Mouse (Mus musculus) liver, postnatal 0 days (tissue): ENCODE data around the gene Serpina1f. TPM values are rescaled to one million over a fixed set of nuclear protein-coding genes. Genes with fewer than 3 reads are reported as not detected.
"Not testable (repeated sequence)": the region's sequence is repeated elsewhere in the genome, so short reads cannot be mapped to it uniquely, and the experiment has no call there.

Source experiments
- ATAC-seq: fragments of 200-750 bp; cut with Nextera tagmentation; 2 replicates; pipeline ENCODE4 v1.8.0; 2017; ENCODE audit warnings: mild to moderate bottlenecking, moderate library complexity
- DNase-seq: peaks from one replicate; pipeline ENCODE4 v3.0.0-alpha.2; 2016
- H3K27ac ChIP-seq: fragments of 300-500 bp; sonication (generic); 2 replicates; pipeline ENCODE4 v1.5.1; 2014; ENCODE audit warnings: antibody characterized with exemption, moderate library complexity, mild to moderate bottlenecking, low read depth
- H3K27me3 ChIP-seq: fragments of 300-500 bp; sonication (generic); 2 replicates; pipeline ENCODE4 v1.6.1; 2014; ENCODE audit warnings: low read length, control low read depth, mixed read lengths; ENCODE audit not compliant: insufficient read depth
- H3K36me3 ChIP-seq: fragments of 300-500 bp; sonication (generic); replicated peaks from 2 replicates; pipeline ENCODE4 v1.6.1; 2014; ENCODE audit warnings: mild to moderate bottlenecking, control low read depth, low read length, moderate library complexity, mixed read lengths; ENCODE audit not compliant: insufficient read depth
- H3K4me1 ChIP-seq: fragments of 300-500 bp; sonication (generic); 2 replicates; pipeline ENCODE4 v1.6.1; 2014; ENCODE audit warnings: antibody characterized with exemption, mild to moderate bottlenecking, control low read depth; ENCODE audit not compliant: insufficient read depth
- H3K4me2 ChIP-seq: fragments of 300-500 bp; sonication (generic); 2 replicates; pipeline ENCODE4 v1.6.1; 2014; ENCODE audit warnings: low read depth, mild to moderate bottlenecking, low read length, moderate library complexity, mixed read lengths
- H3K4me3 ChIP-seq: fragments of 300-500 bp; sonication (generic); 2 replicates; pipeline ENCODE4 v1.5.1; 2014; ENCODE audit warnings: low read depth, low read length
- H3K9ac ChIP-seq: fragments of 300-500 bp; sonication (generic); replicated peaks from 2 replicates; pipeline ENCODE4 v1.6.1; 2014; ENCODE audit warnings: mild to moderate bottlenecking, moderate library complexity
- H3K9me3 ChIP-seq: fragments of 300-500 bp; sonication (generic); 2 replicates; pipeline ENCODE4 v1.6.1; 2016; ENCODE audit warnings: mild to moderate bottlenecking, control low read depth, low read length, mixed read lengths
- CTCF ChIP-seq: sonication (generic); IDR thresholded peaks from 2 replicates; pipeline ENCODE4 v1.5.1; 2016; ENCODE audit warnings: antibody characterized with exemption, low read depth
- EP300 ChIP-seq: IDR thresholded peaks from 2 replicates; pipeline ENCODE4 v1.6.1; 2016; ENCODE audit warnings: antibody characterized with exemption, low read depth, mild to moderate bottlenecking
- WGBS: fragments of 180-500 bp; shearing (Covaris S2); extraction: QIAGEN DNeasy Blood & Tissue Kit; methylation state at CpG from one replicate; pipeline ENCODE4 v1.1.7; 2014; ENCODE audit not compliant: insufficient replicate concordance; 5-methylcytosine and 5-hydroxymethylcytosine counted together
- polyA plus RNA-seq: library from polyadenylated mRNA; unstranded; fragments of >200 nt; fragmentation: Nextera tagmentation; extraction: Ambion mirVana; gene quantifications from 2 replicates; pipeline ENCODE4 v1.2.1, GENCODE M21; 2015

Gene Serpina1f
- polyA plus RNA-seq, 1 experiment from 2014 or later = not detected

- no peak overlapping the region for H3K9ac ChIP-seq
- H3K36me3 ChIP-seq = no peaks in the 10 kb centered on the region
- no peak for DNase-seq
- no peaks in the 10 kb centered on the region for H3K4me1 ChIP-seq
- H3K27me3 ChIP-seq = no peaks in the 10 kb centered on the region
- no peak for TF ChIP-seq EP300
- TF ChIP-seq CTCF = no peak
- no peaks in the 10 kb centered on the region for H3K9me3 ChIP-seq
- H3K4me2 ChIP-seq = no peak overlapping the region
- no peak overlapping the region for H3K4me3 ChIP-seq
- H3K27ac ChIP-seq = no peak overlapping the region
- no peak for ATAC-seq
- 55% methylated on average over 3 of the region's 3 CpGs for WGBS
These were observed 23.8 kb downstream of the Serpina1f start for GRCm38 (mm10) chr12:103671483-103671882.

GRCm38 (mm10) chr12:103670964-103671363, 24.4 kb downstream of the Serpina1f start:
- 0 out of 2 replicates have a peak, but pooled peaks cover 3% of the 10 kb centered on the region for H3K9me3 ChIP-seq
- no peak overlapping the region for H3K9ac ChIP-seq
- H3K27ac ChIP-seq = no peak overlapping the region
- H3K4me2 ChIP-seq = no peak overlapping the region
- no peaks in the 10 kb centered on the region for H3K36me3 ChIP-seq
- ATAC-seq (no peak), DNase-seq (no peak)
- TF ChIP-seq EP300 = no peak
- no peak for TF ChIP-seq CTCF
- 36% methylated on average over 2 of the region's 2 CpGs for WGBS
- H3K4me3 ChIP-seq = no peak overlapping the region
- no peaks in the 10 kb centered on the region for H3K27me3 ChIP-seq
- H3K4me1 ChIP-seq = no peaks in the 10 kb centered on the region

GRCm38 (mm10) chr12:103670344-103670743, 25.0 kb downstream of the Serpina1f start:
- Histone ChIP-seq H3K4me2 (no peak overlapping the region), H3K27me3 (no peaks in the 10 kb centered on the region), H3K4me3 (no peak overlapping the region), H3K36me3 (no peaks in the 10 kb centered on the region), H3K9me3 (0 out of 2 replicates have a peak, but pooled peaks cover 3% of the 10 kb centered on the region), H3K27ac (no peak overlapping the region), H3K4me1 (no peaks in the 10 kb centered on the region), H3K9ac (no peak overlapping the region)
- TF ChIP-seq EP300 = no peak
- no peak for TF ChIP-seq CTCF
- 72% methylated on average over 5 of the region's 5 CpGs for WGBS
- no peak for ATAC-seq
- no peak for DNase-seq

DNA sequence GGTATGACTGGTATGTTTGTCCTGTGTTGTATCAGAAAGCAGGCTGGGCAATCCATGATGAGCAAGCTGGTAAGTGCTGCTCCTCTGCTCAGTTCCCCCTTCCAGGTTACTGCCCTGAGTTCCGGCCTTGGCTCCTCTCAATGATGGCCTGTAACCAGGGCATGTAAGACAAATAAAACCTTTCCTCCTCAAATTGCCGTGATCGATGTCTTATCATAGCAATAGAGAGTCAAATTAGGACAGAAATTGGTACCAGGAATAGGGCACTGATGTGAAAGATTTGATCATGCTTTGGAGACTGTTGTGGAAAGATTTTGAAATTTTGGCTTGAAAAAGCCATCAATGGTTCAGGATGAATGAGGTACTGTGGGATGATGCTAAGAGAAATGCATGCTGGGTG, 30.0 kb downstream of the Serpina1f start:
- ATAC-seq (no peak), DNase-seq (no peak)
- no peak for TF ChIP-seq CTCF
- no peak for TF ChIP-seq EP300
- Histone ChIP-seq H3K9ac (no peak overlapping the region), H3K4me1 (0 out of 2 replicates have a peak, but pooled peaks cover 1% of the 10 kb centered on the region), H3K4me3 (no peak overlapping the region), H3K27ac (no peak overlapping the region), H3K36me3 (no peaks in the 10 kb centered on the region), H3K4me2 (no peak overlapping the region), H3K9me3 (0 out of 2 replicates have a peak, but pooled peaks cover 3% of the 10 kb centered on the region), H3K27me3 (no peaks in the 10 kb centered on the region)
- WGBS = 71% methylated on average over 3 of the region's 3 CpGs

DNA sequence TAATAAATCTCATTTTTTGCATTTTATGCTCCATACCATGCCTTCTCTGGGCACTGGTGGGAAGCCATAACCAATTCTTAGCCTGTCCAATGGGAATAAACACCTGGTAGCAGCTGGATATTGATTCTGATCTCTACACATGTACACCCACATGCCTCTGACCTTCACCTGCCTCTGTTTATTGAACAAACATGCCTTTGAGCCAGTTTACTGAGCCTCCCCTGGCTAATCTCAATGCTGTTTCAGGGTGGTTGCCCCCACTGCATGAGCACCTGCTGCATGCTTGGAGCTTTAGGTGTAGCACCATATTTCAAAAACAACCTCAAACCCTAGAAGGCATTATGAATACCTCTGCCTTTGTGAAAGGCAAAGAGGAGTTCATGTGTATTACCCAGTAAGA, 33.3 kb downstream of the Serpina1f start:
- not testable (repeated sequence) for H3K27ac ChIP-seq, H3K4me3 ChIP-seq, H3K4me2 ChIP-seq, DNase-seq, H3K4me1 ChIP-seq, H3K9ac ChIP-seq, H3K9me3 ChIP-seq, H3K27me3 ChIP-seq, H3K36me3 ChIP-seq
- peak; percentile 86 for ATAC-seq

GRCm38 (mm10) chr12:103660076-103660475, 35.3 kb downstream of the Serpina1f start:
- Histone ChIP-seq H3K27ac (no peak overlapping the region), H3K36me3 (no peaks in the 10 kb centered on the region), H3K9me3 (no peaks in the 10 kb centered on the region), H3K27me3 (no peaks in the 10 kb centered on the region), H3K4me3 (no peak overlapping the region), H3K4me1 (peaks cover 8% of the 10 kb centered on the region; the same call in 1 of the 2 replicates), H3K4me2 (no peak overlapping the region), H3K9ac (no peak overlapping the region)
- no peak for ATAC-seq
- TF ChIP-seq CTCF = no peak
- no peak for TF ChIP-seq EP300
- DNase-seq = no peak
- WGBS = 70% methylated on average over 5 of the region's 5 CpGs

DNA sequence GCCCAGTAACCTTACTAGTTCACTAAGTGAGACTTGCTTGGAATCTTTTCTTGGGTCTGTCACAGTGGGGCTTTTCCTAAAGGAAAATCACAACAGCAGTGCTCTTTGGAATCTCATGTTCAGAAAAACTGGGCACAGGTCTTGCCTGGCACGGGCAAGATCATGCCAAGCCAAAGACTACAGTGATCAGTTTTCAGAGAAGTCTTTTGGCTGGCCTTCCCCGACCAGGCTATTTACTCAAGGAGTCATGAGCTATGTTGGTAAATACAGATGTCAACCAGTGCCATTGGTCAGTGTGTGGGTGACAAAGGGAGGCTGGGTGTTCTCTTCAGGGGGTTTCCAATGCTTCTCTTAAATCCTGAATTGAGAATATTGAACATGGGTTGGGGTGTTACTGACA, 36.2 kb downstream of the Serpina1f start:
- no peak for DNase-seq

More for the DNA sequence above, 36.2 kb downstream of the Serpina1f start:
- H3K9me3 ChIP-seq = no peaks in the 10 kb centered on the region
- H3K4me2 ChIP-seq = no peak overlapping the region
- 65% methylated on average over 2 of the region's 2 CpGs for WGBS
- ATAC-seq = no peak
- no peak for TF ChIP-seq CTCF
- no peak for TF ChIP-seq EP300
- H3K27ac ChIP-seq = no peak overlapping the region
- H3K27me3 ChIP-seq = no peaks in the 10 kb centered on the region
- H3K36me3 ChIP-seq = no peaks in the 10 kb centered on the region
- peaks cover 8% of the 10 kb centered on the region; the same call in 1 of the 2 replicates for H3K4me1 ChIP-seq
- no peak overlapping the region for H3K9ac ChIP-seq
- H3K4me3 ChIP-seq = no peak overlapping the region
